Mouse (Mus musculus): ENCODE results near the gene C1rl.

GRCm38 (mm10) chr6:124451995-124452394, 40.9 kb upstream of the C1rl start:
- TF ChIP-seq POLR2A (IDR thresholded peaks at IDR 0.05; ENCODE audit: control insufficient read depth, low read depth, low read length): no peak
- no peak for TF ChIP-seq CTCF (IDR thresholded peaks at IDR 0.05; ENCODE audit: control insufficient read depth, insufficient read depth, insufficient replicate concordance, low read depth, low read length)

Data from testis, adult 2 months (tissue).